Mouse (Mus musculus) testis, adult 2 months (tissue): ENCODE measurements at regions not wholly inside any gene's neighbourhood (a gene's known extent, or its start where the extent isn't known, plus 50 kb on each side); places are given as distances from the start of the nearest gene placed in this dataset.

Experiments
- CTCF ChIP-seq: fragments of 200-500 bp; IDR thresholded peaks from 2 replicates; pipeline ENCODE4 v1.5.1; 2012; ENCODE audit warnings: low read depth, mild to moderate bottlenecking, inconsistent platforms, low read length, moderate library complexity; ENCODE audit not compliant: control insufficient read depth, insufficient read depth, insufficient replicate concordance
- POLR2A ChIP-seq: fragments of 200-500 bp; IDR thresholded peaks from 2 replicates; pipeline ENCODE4 v1.6.1; 2012; ENCODE audit warnings: low read depth, mild to moderate bottlenecking, inconsistent platforms, low read length, moderate library complexity; ENCODE audit not compliant: control insufficient read depth

DNA sequence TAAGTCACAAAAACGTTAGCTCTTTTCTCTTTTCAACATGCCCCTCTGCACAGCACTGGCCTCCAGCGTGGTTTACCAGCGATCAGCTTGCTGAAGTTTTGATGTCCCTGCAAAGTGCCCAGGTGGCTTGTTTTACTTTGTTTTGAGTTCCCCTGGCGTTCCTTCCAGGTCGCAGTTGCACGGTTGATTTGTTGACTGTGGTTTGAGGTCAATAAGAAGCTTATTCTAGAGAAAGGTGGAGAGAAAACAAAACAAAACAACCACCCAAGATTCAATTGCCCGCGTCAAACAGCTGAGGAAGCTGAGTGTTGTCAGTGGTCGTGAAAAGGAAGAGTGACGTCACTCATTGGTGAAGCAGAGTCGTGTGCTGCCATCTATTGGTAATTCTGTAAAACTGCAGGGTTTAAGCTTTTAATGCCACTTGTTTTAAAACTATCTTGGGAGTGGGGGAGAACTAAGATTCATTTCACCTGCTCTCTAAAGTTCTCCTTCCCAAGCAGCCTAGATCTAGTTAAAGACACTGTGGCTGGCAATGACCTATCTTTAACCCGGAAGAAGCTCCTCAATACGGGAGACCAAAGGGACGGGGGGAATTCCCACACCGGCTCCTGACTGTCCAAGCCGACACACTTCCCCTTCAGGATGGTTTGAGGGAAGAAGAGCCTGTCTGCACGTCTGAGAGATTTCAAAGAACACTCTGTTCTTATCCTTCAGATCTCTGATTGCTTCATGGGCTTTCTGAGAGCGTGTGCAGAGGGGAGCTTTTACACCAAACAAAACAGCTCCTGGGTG, 170.3 kb upstream of the Olig3 start:
- TF ChIP-seq CTCF: peak; percentile 49
- TF ChIP-seq POLR2A: no peak
